Mouse (Mus musculus): Measurements from ENCODE around the gene Clock.

Gene Clock

GRCm38 (mm10) chr5:76182326-76182725 is 122.3 kb downstream of the Clock start:
- in situ Hi-C loops (cut with MboI, MseI): loop anchor here (5.0 kb wide), 1 partner anchor 35 kb away; no protein-coding TSS in a partner anchor

- in situ Hi-C loops (cut with MboI, MseI): loop anchor here (5.0 kb wide), 1 partner anchor 32 kb away; no protein-coding TSS in a partner anchor
Observed at GRCm38 (mm10) chr5:76179791-76180190, 124.8 kb downstream of the Clock start.

- in situ Hi-C loops (cut with MboI, MseI): no loop called here
Observed at GRCm38 (mm10) chr5:76179171-76179570, 125.4 kb downstream of the Clock start.

GRCm38 (mm10) chr5:76177664-76178063 is 126.9 kb downstream of the Clock start:
- in situ Hi-C loops (cut with MboI, MseI): no loop called here

- in situ Hi-C loops (cut with MboI, MseI): no loop called here
Observed at GRCm38 (mm10) chr5:76176841-76177240, 127.8 kb downstream of the Clock start.

- in situ Hi-C loops (cut with MboI, MseI): no loop called here
Observed at GRCm38 (mm10) chr5:76176411-76176810, 128.2 kb downstream of the Clock start.

- in situ Hi-C loops (cut with MboI, MseI): no loop called here
Observed at GRCm38 (mm10) chr5:76175051-76175450, 129.5 kb downstream of the Clock start.

- in situ Hi-C loops (cut with MboI, MseI): no loop called here
Observed at GRCm38 (mm10) chr5:76171039-76171438, 133.6 kb downstream of the Clock start.

GRCm38 (mm10) chr5:76170522-76170921 is 134.1 kb downstream of the Clock start:
- in situ Hi-C loops (cut with MboI, MseI): no loop called here

GRCm38 (mm10) chr5:76164827-76165226 is 139.8 kb downstream of the Clock start:
- in situ Hi-C loops (cut with MboI, MseI): no loop called here

GRCm38 (mm10) chr5:76163828-76164390 is 140.7 kb downstream of the Clock start:
- in situ Hi-C loops (cut with MboI, MseI): no loop called here

GRCm38 (mm10) chr5:76162926-76163325 is 141.7 kb downstream of the Clock start:
- in situ Hi-C loops (cut with MboI, MseI): no loop called here

GRCm38 (mm10) chr5:76161491-76161890 is 143.1 kb downstream of the Clock start:
- in situ Hi-C loops (cut with MboI, MseI): no loop called here

- in situ Hi-C loops (cut with MboI, MseI): no loop called here
Observed at GRCm38 (mm10) chr5:76160086-76160485, 144.5 kb downstream of the Clock start.

Measured in T-helper 1 cell (primary cell).